Mouse (Mus musculus): Measurements from ENCODE around the gene Rnf151.

Rnf151 gene

GRCm38 (mm10) chr17:24717943-24718342, at the start of gene Rnf151, which contains the start of gene Rps2:
Gene Rnf151, minus strand, starts transcription at chr17:24718063.
Gene Rps2, plus strand, starts transcription at chr17:24718116.
- DNase-seq (ENCODE audit: low read depth, low spot score) = no peak

GRCm38 (mm10) chr17:24766266-24766875, 48.5 kb upstream of the Rnf151 start:
- DNase-seq (ENCODE audit: low read depth, low spot score) = no peak

GRCm38 (mm10) chr17:24765016-24765905, 47.4 kb upstream of the Rnf151 start:
- DNase-seq (ENCODE audit: low read depth, low spot score) = no peak

GRCm38 (mm10) chr17:24761121-24761520, 43.3 kb upstream of the Rnf151 start:
- no peak for DNase-seq (ENCODE audit: low read depth, low spot score)

- DNase-seq (ENCODE audit: low read depth, low spot score) = no peak
Measured at GRCm38 (mm10) chr17:24757394-24757793, 39.5 kb upstream of the Rnf151 start.

- no peak for DNase-seq (ENCODE audit: low read depth, low spot score)
Measured at GRCm38 (mm10) chr17:24752415-24753394, 34.8 kb upstream of the Rnf151 start, which contains the start of gene Hs3st6. Gene Hs3st6, plus strand, starts transcription at chr17:24752988.

GRCm38 (mm10) chr17:24751528-24751927, 33.7 kb upstream of the Rnf151 start:
- DNase-seq (ENCODE audit: low read depth, low spot score) = no peak

- no peak for DNase-seq (ENCODE audit: low read depth, low spot score)
Measured at GRCm38 (mm10) chr17:24746986-24747385, 29.1 kb upstream of the Rnf151 start.

- DNase-seq (ENCODE audit: low read depth, low spot score) = peak; percentile 84
Measured at GRCm38 (mm10) chr17:24745526-24746497, 27.9 kb upstream of the Rnf151 start.

- DNase-seq (ENCODE audit: low read depth, low spot score) = no peak
Measured at GRCm38 (mm10) chr17:24744381-24744780, 26.5 kb upstream of the Rnf151 start.

- DNase-seq (ENCODE audit: low read depth, low spot score) = no peak
Measured at GRCm38 (mm10) chr17:24743896-24744295, 26.0 kb upstream of the Rnf151 start.

- peak; percentile 59 for DNase-seq (ENCODE audit: low read depth, low spot score)
Measured at GRCm38 (mm10) chr17:24742307-24742706, 24.4 kb upstream of the Rnf151 start.

- DNase-seq (ENCODE audit: low read depth, low spot score) = no peak
Measured at GRCm38 (mm10) chr17:24739926-24740325, 22.1 kb upstream of the Rnf151 start.

GRCm38 (mm10) chr17:24738238-24738637, 20.4 kb upstream of the Rnf151 start:
- no peak for DNase-seq (ENCODE audit: low read depth, low spot score)

- DNase-seq (ENCODE audit: low read depth, low spot score) = no peak
Measured at GRCm38 (mm10) chr17:24737135-24737810, 19.4 kb upstream of the Rnf151 start.

- DNase-seq (ENCODE audit: low read depth, low spot score) = peak; percentile 98
Measured at GRCm38 (mm10) chr17:24736330-24737051, 18.6 kb upstream of the Rnf151 start, which contains the start of gene Msrb1. Gene Msrb1, plus strand, starts transcription at chr17:24736642.

GRCm38 (mm10) chr17:24735446-24735845, 17.6 kb upstream of the Rnf151 start:
- no peak for DNase-seq (ENCODE audit: low read depth, low spot score)

GRCm38 (mm10) chr17:24734513-24734912, 16.6 kb upstream of the Rnf151 start:
- DNase-seq (ENCODE audit: low read depth, low spot score) = no peak

GRCm38 (mm10) chr17:24733434-24734050, 15.7 kb upstream of the Rnf151 start:
- no peak for DNase-seq (ENCODE audit: low read depth, low spot score)
